Mouse (Mus musculus) cerebellum, adult 9-10 months (tissue): ENCODE results near the gene Efna3.
A peak's percentile ranks its signal among the peaks of the same experiment; 100 is the strongest.

Experiments used
- DNase-seq: peaks from one replicate; pipeline ENCODE4 v3.0.0; 2022

The Efna3 gene

GRCm38 (mm10) chr3:89315930-89316831 lies 6.6 kb downstream of the Efna3 start:
- no peak for DNase-seq

GRCm38 (mm10) chr3:89315195-89315929 lies 7.4 kb downstream of the Efna3 start:
- DNase-seq, result peak; percentile 70

GRCm38 (mm10) chr3:89314791-89315190 lies 8.0 kb downstream of the Efna3 start:
- DNase-seq, result no peak

GRCm38 (mm10) chr3:89314340-89314739 lies 8.4 kb downstream of the Efna3 start:
- DNase-seq, result no peak

- DNase-seq, result peak; percentile 75
These were observed 14.7 kb downstream of the Efna3 start for GRCm38 (mm10) chr3:89308089-89308488.

GRCm38 (mm10) chr3:89305551-89306325 lies 17.0 kb downstream of the Efna3 start:
- DNase-seq, result no peak

- no peak for DNase-seq
These were observed 17.7 kb downstream of the Efna3 start for GRCm38 (mm10) chr3:89305105-89305504.

GRCm38 (mm10) chr3:89304440-89304839 lies 18.3 kb downstream of the Efna3 start:
- DNase-seq, result no peak

- DNase-seq, result no peak
These were observed 22.3 kb downstream of the Efna3 start for GRCm38 (mm10) chr3:89300514-89300913.

GRCm38 (mm10) chr3:89300071-89300470 lies 22.7 kb downstream of the Efna3 start:
- DNase-seq, result no peak

- DNase-seq, result no peak
These were observed 23.3 kb downstream of the Efna3 start for GRCm38 (mm10) chr3:89299499-89299898.

- no peak for DNase-seq
These were observed 23.9 kb downstream of the Efna3 start for GRCm38 (mm10) chr3:89298908-89299307.

- DNase-seq, result no peak
These were observed 25.9 kb downstream of the Efna3 start for GRCm38 (mm10) chr3:89296761-89297396.

- DNase-seq, result no peak
These were observed 27.0 kb downstream of the Efna3 start for GRCm38 (mm10) chr3:89295685-89296230.

- DNase-seq, result no peak
These were observed 28.6 kb downstream of the Efna3 start for GRCm38 (mm10) chr3:89294195-89294594.

GRCm38 (mm10) chr3:89293247-89293918 lies 29.4 kb downstream of the Efna3 start:
- no peak for DNase-seq

GRCm38 (mm10) chr3:89292303-89292702 lies 30.5 kb downstream of the Efna3 start:
- DNase-seq, result no peak

GRCm38 (mm10) chr3:89291874-89292273 lies 30.9 kb downstream of the Efna3 start:
- no peak for DNase-seq

- DNase-seq, result no peak
These were observed 34.2 kb downstream of the Efna3 start for GRCm38 (mm10) chr3:89288503-89288928.

GRCm38 (mm10) chr3:89287286-89287685 lies 35.5 kb downstream of the Efna3 start:
- DNase-seq, result no peak

- no peak for DNase-seq
These were observed 37.2 kb downstream of the Efna3 start for GRCm38 (mm10) chr3:89285526-89285925.

GRCm38 (mm10) chr3:89284261-89284660 lies 38.5 kb downstream of the Efna3 start:
- DNase-seq, result no peak
